Mouse (Mus musculus) liver, embryonic 14.5 days (tissue): ENCODE results near the gene Zfr.

ENCODE experiments used
- CTCF ChIP-seq: IDR thresholded peaks from 2 replicates; pipeline ENCODE4 v1.5.1; 2016; ENCODE audit warnings: antibody characterized with exemption, low read depth, control low read depth
- EP300 ChIP-seq: IDR thresholded peaks from 2 replicates; pipeline ENCODE4 v1.6.1; 2016; ENCODE audit warnings: antibody characterized with exemption, low read depth

GRCm38 (mm10) chr15:12229603-12230242, 112.1 kb downstream of the Zfr start:
- no peak for TF ChIP-seq EP300
- no peak for TF ChIP-seq CTCF
